14 mouse cellular contexts compared by ENCODE assay signal in the genomic region with DNA sequence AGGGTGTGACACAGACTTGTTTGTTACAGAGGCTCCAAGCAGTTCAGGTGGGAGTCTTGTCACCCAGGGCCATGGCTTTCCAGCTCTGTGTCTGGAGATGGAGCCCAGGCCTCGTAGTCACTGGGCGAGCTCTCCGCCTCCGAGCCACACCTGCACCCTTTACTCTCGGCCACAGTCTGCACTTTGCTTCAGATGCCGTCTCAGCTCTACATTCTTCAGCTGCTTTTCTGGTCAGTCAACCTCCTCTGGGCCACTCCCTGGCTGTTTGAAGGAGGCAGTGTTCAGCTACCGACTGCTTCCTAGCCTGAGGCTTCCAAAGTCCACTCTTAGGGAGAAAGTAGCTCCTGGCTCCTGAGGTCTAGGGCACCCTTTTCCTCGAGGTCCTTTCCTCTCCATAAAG. TPM values are rescaled to one million over a fixed set of nuclear protein-coding genes. Genes with fewer than 3 reads are reported as not detected.
A peak's percentile ranks its signal among the peaks of the same experiment; 100 is the strongest.
DNase-seq lines count a peak whose midpoint lies in the region; ATAC-seq and TF ChIP-seq lines count a peak whose summit lies in the region.
"Had no signal": no experiment of that assay in that cellular context is flagged by ENCODE, and none has a peak within 500 bp of the region (broad histone marks: within the 10 kb centered on the region; RNA-seq: fewer than 3 reads in every experiment).

No protein-coding gene starts in this region.

- peak; percentile 85 for TF ChIP-seq EP300 in lung, postnatal 0 days (IDR thresholded peaks at IDR 0.05)

- DNase-seq in heart, adult 11 months: peak; percentile 79
- no peak for DNase-seq in heart, adult 18-20 months
- peak; percentile 90 for DNase-seq in kidney, adult 9 months
- peak; percentile 90 for DNase-seq in lung, postnatal 0 days (ENCODE audit: low spot score)
- DNase-seq in urinary bladder, postnatal 36 days (ENCODE audit: low spot score in 2 of 2): peak; percentile 32 to 45
- DNase-seq in embryo, embryonic 10 days (ENCODE audit: low spot score): no peak
- no peak for DNase-seq in frontal cortex, postnatal 25 days (ENCODE audit: low spot score in 2 of 2)
- DNase-seq: cerebellum, adult 18-20 months; gastrocnemius, postnatal 25 days; liver, embryonic 13.5 days; thymus, postnatal 36 days had no signal

- 46% methylated on average over 8 of the region's 8 CpGs for WGBS in lung, postnatal 0 days

- peak overlapping the region; percentile 70; the same call in 1 of the 2 replicates for H3K27ac ChIP-seq in lung, postnatal 0 days (ENCODE audit: low read length)
- H3K27ac ChIP-seq: forebrain, embryonic 13.5 days; liver, embryonic 13.5 days; midbrain, embryonic 15.5 days had no signal

- peaks cover 5% of the 10 kb centered on the region; the same call in 1 of the 2 replicates for H3K4me1 ChIP-seq in lung, postnatal 0 days (ENCODE audit: insufficient read depth, low read depth, low read length)
- H3K4me1 ChIP-seq: forebrain, embryonic 13.5 days; midbrain, embryonic 15.5 days had no signal

- H3K4me2 ChIP-seq in lung, postnatal 0 days (replicated peaks; ENCODE audit: low read depth, low read length): no peak overlapping the region
- H3K4me2 ChIP-seq: forebrain, embryonic 13.5 days; liver, embryonic 13.5 days; midbrain, embryonic 15.5 days had no signal

- H3K9me3 ChIP-seq in lung, postnatal 0 days (ENCODE audit: low read length): no peaks in the 10 kb centered on the region
- H3K9me3 ChIP-seq: forebrain, embryonic 13.5 days; liver, embryonic 13.5 days; midbrain, embryonic 15.5 days had no signal

- no peaks in the 10 kb centered on the region for H3K27me3 ChIP-seq in lung, postnatal 0 days (replicated peaks; ENCODE audit: insufficient read depth, low read length)
- H3K27me3 ChIP-seq: forebrain, embryonic 13.5 days; liver, embryonic 13.5 days; midbrain, embryonic 15.5 days had no signal

- ATAC-seq in lung, postnatal 0 days: peak; percentile 98
- ATAC-seq in monocyte, adult 5-6 weeks (replicated peaks; ENCODE audit: insufficient number of reproducible peaks, low FRiP score, low TSS enrichment, poor library complexity, severe bottlenecking): no peak
- ATAC-seq: forebrain, embryonic 13.5 days; midbrain, embryonic 15.5 days had no signal

- H3K4me3 ChIP-seq in lung, postnatal 0 days (ENCODE audit: low read depth, low read length): no peak overlapping the region
- H3K4me3 ChIP-seq: forebrain, embryonic 13.5 days; liver, embryonic 13.5 days; midbrain, embryonic 15.5 days had no signal

- TF ChIP-seq CTCF in lung, postnatal 0 days (IDR thresholded peaks at IDR 0.05): no peak; the same call in 1 of the 2 replicates

- H3K36me3 ChIP-seq in lung, postnatal 0 days (ENCODE audit: insufficient read depth, low read length): no peaks in the 10 kb centered on the region
- H3K36me3 ChIP-seq: liver, embryonic 13.5 days; midbrain, embryonic 15.5 days had no signal

- no peak overlapping the region for H3K9ac ChIP-seq in lung, postnatal 0 days (replicated peaks; ENCODE audit: low read depth)
- H3K9ac ChIP-seq: forebrain, embryonic 13.5 days; liver, embryonic 13.5 days; midbrain, embryonic 15.5 days had no signal

RNA-seq across cellular contexts. Expression of a gene that starts 22.7 kb away (rescaled TPM):
- total RNA-seq in heart, adult 18-20 months (2021): 10 to 100 TPM in 1 of 2 experiments, 1 to 10 TPM in 1; 9.7 to 11.2 TPM
- 36.0 and 43.0 TPM in 2 replicates for polyA plus RNA-seq in lung, postnatal 0 days (2015; fragmentation: Nextera tagmentation; extraction: Ambion mirVana)
- total RNA-seq in monocyte, adult 5-6 weeks (2017): 14.9 to 33.2 TPM (median 17.7 TPM) in 3 replicates

Comparison
In these comparisons a context has a peak if more than half of its experiments do, and no peak if none do; other contexts are left out.
1. DNase-seq: peak in heart, adult 11 months (single experiment), kidney, adult 9 months (single experiment), lung, postnatal 0 days (single experiment) and urinary bladder, postnatal 36 days (2 of 2); none in heart, adult 18-20 months (0 of 2), embryo, embryonic 10 days (single experiment) and frontal cortex, postnatal 25 days (0 of 2).